Mouse (Mus musculus) stomach, postnatal 0 days (tissue): Measurements from ENCODE around the gene Unc93b1. TPM values are rescaled to one million over a fixed set of nuclear protein-coding genes. Genes with fewer than 3 reads are reported as not detected.
"Not testable (repeated sequence)": the region's sequence is repeated elsewhere in the genome, so short reads cannot be mapped to it uniquely, and the experiment has no call there.

ENCODE experiments used
- ATAC-seq: fragments of 200-750 bp; cut with Nextera tagmentation; 2 replicates; pipeline ENCODE4 v1.8.0; 2017; ENCODE audit not compliant: low FRiP score, low TSS enrichment
- DNase-seq: peaks from one replicate; pipeline ENCODE4 v3.0.0-alpha.2; 2016; ENCODE audit warnings: low spot score
- H3K27ac ChIP-seq: fragments of 300-500 bp; sonication (generic); replicated peaks from 2 replicates; pipeline ENCODE4 v1.5.1; 2014; ENCODE audit warnings: mild to moderate bottlenecking, control low read depth
- H3K27me3 ChIP-seq: fragments of 300-500 bp; sonication (generic); 2 replicates; pipeline ENCODE4 v1.6.1; 2014; ENCODE audit warnings: low read length; ENCODE audit not compliant: control insufficient read depth, insufficient read depth
- H3K36me3 ChIP-seq: fragments of 300-500 bp; sonication (generic); 2 replicates; pipeline ENCODE4 v1.6.1; 2014; ENCODE audit warnings: low read length, mixed read lengths; ENCODE audit not compliant: control insufficient read depth, insufficient read depth
- H3K4me1 ChIP-seq: fragments of 300-500 bp; sonication (generic); replicated peaks from 2 replicates; pipeline ENCODE4 v1.6.1; 2014; ENCODE audit warnings: antibody characterized with exemption; ENCODE audit not compliant: control insufficient read depth, insufficient read depth
- H3K4me2 ChIP-seq: fragments of 300-500 bp; sonication (generic); replicated peaks from 2 replicates; pipeline ENCODE4 v1.6.1; 2014; ENCODE audit warnings: low read depth, mild to moderate bottlenecking, control low read depth, moderate library complexity
- H3K4me3 ChIP-seq: fragments of 300-500 bp; sonication (generic); 2 replicates; pipeline ENCODE4 v1.5.1; 2014; ENCODE audit warnings: low read depth, low read length, control low read depth
- H3K9ac ChIP-seq: fragments of 300-500 bp; sonication (generic); 2 replicates; pipeline ENCODE4 v1.6.1; 2014; ENCODE audit warnings: mild to moderate bottlenecking, low read length, control low read depth, mixed read lengths
- H3K9me3 ChIP-seq: fragments of 300-500 bp; sonication (generic); 2 replicates; pipeline ENCODE4 v1.6.1; 2016; ENCODE audit warnings: low read length; ENCODE audit not compliant: control insufficient read depth
- CTCF ChIP-seq: IDR thresholded peaks from 2 replicates; pipeline ENCODE4 v1.5.1; 2016; ENCODE audit warnings: antibody characterized with exemption, low read depth, mild to moderate bottlenecking, moderate library complexity
- EP300 ChIP-seq: optimal IDR thresholded peaks from 2 replicates; pipeline ENCODE3; 2016; ENCODE audit warnings: antibody characterized with exemption
- WGBS: fragments of 180-500 bp; shearing (Covaris S2); extraction: QIAGEN DNeasy Blood & Tissue Kit; methylation state at CpG from one replicate; pipeline ENCODE4 v1.1.7; 2014; 5-methylcytosine and 5-hydroxymethylcytosine counted together
- polyA plus RNA-seq: library from polyadenylated mRNA; unstranded; fragments of >200 nt; fragmentation: Nextera tagmentation; extraction: Ambion mirVana; gene quantifications from 2 replicates; pipeline ENCODE4 v1.2.1, GENCODE M21; 2015

Unc93b1 gene
- polyA plus RNA-seq, 1 experiment from 2014 or later, result 19.7 TPM

- ATAC-seq, result 0 out of 2 replicates have a peak, but pooled peaks have one; percentile 25
- Histone ChIP-seq H3K9ac (no peak overlapping the region), H3K4me1 (no peaks in the 10 kb centered on the region), H3K27me3 (no peaks in the 10 kb centered on the region), H3K27ac (no peak overlapping the region), H3K36me3 (no peaks in the 10 kb centered on the region), H3K4me3 (no peak overlapping the region), H3K4me2 (no peak overlapping the region), H3K9me3 (no peaks in the 10 kb centered on the region)
- WGBS, result 37% methylated on average over 4 of the region's 4 CpGs
- TF ChIP-seq CTCF (no peak), EP300 (no peak)
- no peak for DNase-seq
Observed at GRCm38 (mm10) chr19:3955804-3956203, 20.8 kb downstream of the Unc93b1 start.

- ATAC-seq, H3K9ac ChIP-seq, H3K4me2 ChIP-seq, H3K4me1 ChIP-seq, DNase-seq, H3K9me3 ChIP-seq, H3K4me3 ChIP-seq, H3K27me3 ChIP-seq, H3K36me3 ChIP-seq, H3K27ac ChIP-seq: not testable (repeated sequence)
- WGBS, result 78% methylated on average over 5 of the region's 5 CpGs
Observed at GRCm38 (mm10) chr19:3957296-3958036, 22.5 kb downstream of the Unc93b1 start.

GRCm38 (mm10) chr19:3958470-3958869, 23.5 kb downstream of the Unc93b1 start, which contains the start of gene Aldh3b3:
Aldh3b3 (plus strand) TSS chr19:3958645.
- H3K36me3 ChIP-seq, result no peaks in the 10 kb centered on the region
- H3K9ac ChIP-seq, result no peak within 1 kb of the TSS
- no peaks in the 10 kb centered on the region for H3K9me3 ChIP-seq
- H3K4me1 ChIP-seq, result no peaks in the 10 kb centered on the region
- DNase-seq (no peak), ATAC-seq (no peak)
- no peak within 1 kb of the TSS for H3K4me2 ChIP-seq
- no peaks in the 10 kb centered on the region for H3K27me3 ChIP-seq
- TF ChIP-seq CTCF (no peak), EP300 (no peak)
- 58% methylated on average over 4 of the region's 4 CpGs for WGBS
- H3K27ac ChIP-seq, result no peak within 1 kb of the TSS
- no peak within 1 kb of the TSS for H3K4me3 ChIP-seq

GRCm38 (mm10) chr19:3959030-3959429, 24.0 kb downstream of the Unc93b1 start:
- ATAC-seq, result no peak
- Histone ChIP-seq H3K27ac (no peak overlapping the region), H3K4me1 (no peaks in the 10 kb centered on the region), H3K9ac (no peak overlapping the region), H3K4me3 (no peak overlapping the region), H3K9me3 (no peaks in the 10 kb centered on the region), H3K27me3 (no peaks in the 10 kb centered on the region), H3K4me2 (no peak overlapping the region), H3K36me3 (no peaks in the 10 kb centered on the region)
- DNase-seq, result no peak
- TF ChIP-seq CTCF, result no peak
- TF ChIP-seq EP300, result no peak

GRCm38 (mm10) chr19:3960211-3960610, 25.2 kb downstream of the Unc93b1 start:
- Histone ChIP-seq H3K4me3 (no peak overlapping the region), H3K4me1 (no peaks in the 10 kb centered on the region), H3K36me3 (no peaks in the 10 kb centered on the region), H3K27me3 (no peaks in the 10 kb centered on the region), H3K27ac (no peak overlapping the region), H3K9ac (no peak overlapping the region), H3K4me2 (no peak overlapping the region), H3K9me3 (no peaks in the 10 kb centered on the region)
- no peak for DNase-seq
- 67% methylated on average over 5 of the region's 5 CpGs for WGBS
- TF ChIP-seq CTCF (no peak), EP300 (no peak)
- no peak for ATAC-seq

- not testable (repeated sequence) for H3K4me2 ChIP-seq, H3K9me3 ChIP-seq, ATAC-seq, H3K36me3 ChIP-seq, DNase-seq, H3K9ac ChIP-seq, H3K27me3 ChIP-seq, H3K4me3 ChIP-seq, H3K27ac ChIP-seq, H3K4me1 ChIP-seq
- 66% methylated on average over 6 of the region's 6 CpGs for WGBS
Observed at GRCm38 (mm10) chr19:3961805-3962204, 26.8 kb downstream of the Unc93b1 start.
